ENCODE assay signal across 18 mouse cellular contexts in genomic region chr2:180133911-180134310, GRCm38 (mm10). TPM values are rescaled to one million over a fixed set of nuclear protein-coding genes. Genes with fewer than 3 reads are reported as not detected.
"Had no signal": no experiment of that assay in that cellular context is flagged by ENCODE, and none has a peak within 500 bp of the region (broad histone marks: within the 10 kb centered on the region; RNA-seq: fewer than 3 reads in every experiment).

No protein-coding gene starts in this region.

- DNase-seq: kidney, adult 11 months; kidney, adult 9 months; kidney, postnatal 4 days; lung, postnatal 14 days; right cerebral cortex, postnatal 25 days; thymus, adult 18-20 months; thymus, postnatal 14 days had no signal

- H3K27ac ChIP-seq: kidney, postnatal 0 days; layer of hippocampus, adult 2 months; limb, embryonic 12.5 days; liver, embryonic 15.5 days; lung, embryonic 15.5 days; macrophage; midbrain, embryonic 10.5 days; neural tube, embryonic 13.5 days had no signal

- ATAC-seq: midbrain, embryonic 16.5 days had no signal

- H3K4me1 ChIP-seq: limb, embryonic 12.5 days; lung, embryonic 15.5 days; midbrain, embryonic 10.5 days; neural tube, embryonic 13.5 days had no signal

- H3K9ac ChIP-seq: limb, embryonic 12.5 days; liver, embryonic 15.5 days; lung, embryonic 15.5 days; neural tube, embryonic 13.5 days had no signal

- H3K4me2 ChIP-seq: limb, embryonic 12.5 days; liver, embryonic 15.5 days; lung, embryonic 15.5 days; neural tube, embryonic 13.5 days had no signal

- H3K4me3 ChIP-seq: layer of hippocampus, adult 2 months; limb, embryonic 12.5 days; liver, embryonic 15.5 days; lung, embryonic 15.5 days; midbrain, embryonic 10.5 days; neural tube, embryonic 13.5 days had no signal

- H3K9me3 ChIP-seq: limb, embryonic 12.5 days; liver, embryonic 15.5 days; lung, embryonic 15.5 days; midbrain, embryonic 10.5 days; neural tube, embryonic 13.5 days had no signal

- H3K27me3 ChIP-seq: limb, embryonic 12.5 days; liver, embryonic 15.5 days; lung, embryonic 15.5 days; neural tube, embryonic 13.5 days had no signal

RNA-seq across cellular contexts. Expression of gene Hrh3, which starts 29.6 kb away (rescaled TPM):
- total RNA-seq: liver, adult 2 months had no signal
- polyA plus RNA-seq: kidney, postnatal 0 days; liver, adult 2 months; liver, embryonic 15.5 days; lung, embryonic 15.5 days; macrophage; stomach, embryonic 16.5 days had no signal
